Mouse (Mus musculus) embryonic facial prominence, embryonic 12.5 days (tissue): ENCODE data around the gene Cog4. TPM values are rescaled to one million over a fixed set of nuclear protein-coding genes. Genes with fewer than 3 reads are reported as not detected.
"Not testable (repeated sequence)": the region's sequence is repeated elsewhere in the genome, so short reads cannot be mapped to it uniquely, and the experiment has no call there.

Experiments
- ATAC-seq: fragments of 200-750 bp; cut with Nextera tagmentation; 2 replicates; pipeline ENCODE4 v1.8.0; 2017; ENCODE audit not compliant: insufficient number of reproducible peaks, insufficient read depth, low FRiP score, low TSS enrichment
- H3K27ac ChIP-seq: fragments of 300-500 bp; sonication (generic); 2 replicates; pipeline ENCODE4 v1.5.1; 2016; ENCODE audit warnings: mild to moderate bottlenecking
- H3K27me3 ChIP-seq: fragments of 300-500 bp; sonication (generic); 2 replicates; pipeline ENCODE4 v1.6.1; 2016; ENCODE audit warnings: mild to moderate bottlenecking, moderate library complexity
- H3K36me3 ChIP-seq: fragments of 300-500 bp; sonication (generic); 2 replicates; pipeline ENCODE4 v1.6.1; 2016; ENCODE audit warnings: mild to moderate bottlenecking
- H3K4me1 ChIP-seq: fragments of 300-500 bp; sonication (generic); 2 replicates; pipeline ENCODE4 v1.6.1; 2016
- H3K4me2 ChIP-seq: fragments of 300-500 bp; sonication (generic); replicated peaks from 2 replicates; pipeline ENCODE4 v1.6.1; 2016; ENCODE audit warnings: mild to moderate bottlenecking, moderate library complexity
- H3K4me3 ChIP-seq: fragments of 300-500 bp; sonication (generic); 2 replicates; pipeline ENCODE4 v1.5.1; 2016; ENCODE audit warnings: mild to moderate bottlenecking
- H3K9ac ChIP-seq: fragments of 300-500 bp; sonication (generic); 2 replicates; pipeline ENCODE4 v1.6.1; 2016; ENCODE audit warnings: mild to moderate bottlenecking, moderate library complexity
- H3K9me3 ChIP-seq: fragments of 300-500 bp; sonication (generic); 2 replicates; pipeline ENCODE4 v1.6.1; 2016; ENCODE audit warnings: mild to moderate bottlenecking, moderate library complexity
- WGBS: fragments of 180-500 bp; shearing (Covaris S2); methylation state at CpG from one replicate; pipeline ENCODE4 v1.1.7; 2016; 5-methylcytosine and 5-hydroxymethylcytosine counted together
- polyA plus RNA-seq: library from polyadenylated mRNA; unstranded; fragments of >200 nt; fragmentation: Nextera tagmentation; extraction: Ambion mirVana; gene quantifications from 2 replicates; pipeline ENCODE4 v1.2.1, GENCODE M21; 2016

Gene Cog4
- polyA plus RNA-seq, 1 experiment from 2014 or later, result 85.5 TPM

GRCm38 (mm10) chr8:110861347-110862025, 15.1 kb downstream of the Cog4 start:
- H3K4me2 ChIP-seq, H3K9me3 ChIP-seq, H3K4me3 ChIP-seq, ATAC-seq, H3K27ac ChIP-seq, H3K27me3 ChIP-seq, H3K9ac ChIP-seq, H3K4me1 ChIP-seq: not testable (repeated sequence)
- peaks cover 90% of the 10 kb centered on the region for H3K36me3 ChIP-seq
- 94% methylated on average over 7 of the region's 7 CpGs for WGBS

- no peaks in the 10 kb centered on the region for H3K4me1 ChIP-seq
- H3K9ac ChIP-seq, result no peak overlapping the region
- no peaks in the 10 kb centered on the region for H3K27me3 ChIP-seq
- H3K27ac ChIP-seq, result no peak overlapping the region
- H3K9me3 ChIP-seq, result no peaks in the 10 kb centered on the region
- H3K4me3 ChIP-seq, result no peak overlapping the region
- ATAC-seq, result no peak
- H3K36me3 ChIP-seq, result peaks cover 82% of the 10 kb centered on the region
- WGBS, result 96% methylated on average over 2 of the region's 2 CpGs
- H3K4me2 ChIP-seq, result no peak overlapping the region
These were observed 24.1 kb downstream of the Cog4 start for GRCm38 (mm10) chr8:110870501-110870900.

- Histone ChIP-seq H3K9me3 (no peaks in the 10 kb centered on the region), H3K4me2 (no peak overlapping the region), H3K4me1 (no peaks in the 10 kb centered on the region), H3K27ac (no peak overlapping the region), H3K9ac (no peak overlapping the region), H3K36me3 (peaks cover 88% of the 10 kb centered on the region), H3K27me3 (no peaks in the 10 kb centered on the region), H3K4me3 (no peak overlapping the region)
- ATAC-seq, result no peak
- 83% methylated on average over 4 of the region's 4 CpGs for WGBS
These were observed 31.5 kb downstream of the Cog4 start for GRCm38 (mm10) chr8:110877862-110878261.

- Histone ChIP-seq H3K27ac (no peak overlapping the region), H3K27me3 (no peaks in the 10 kb centered on the region), H3K4me3 (no peak overlapping the region), H3K9ac (no peak overlapping the region), H3K4me1 (no peaks in the 10 kb centered on the region), H3K36me3 (peaks cover 82% of the 10 kb centered on the region), H3K9me3 (no peaks in the 10 kb centered on the region), H3K4me2 (no peak overlapping the region)
- WGBS, result 94% methylated on average over 10 of the region's 10 CpGs
- no peak for ATAC-seq
These were observed 35.4 kb downstream of the Cog4 start for GRCm38 (mm10) chr8:110881741-110882310.

- H3K27me3 ChIP-seq, result no peaks in the 10 kb centered on the region
- ATAC-seq, result no peak
- H3K4me1 ChIP-seq, result no peaks in the 10 kb centered on the region
- no peak overlapping the region for H3K27ac ChIP-seq
- H3K9ac ChIP-seq, result no peak overlapping the region
- peaks cover 76% of the 10 kb centered on the region for H3K36me3 ChIP-seq
- H3K4me2 ChIP-seq, result no peak overlapping the region
- no peaks in the 10 kb centered on the region for H3K9me3 ChIP-seq
- H3K4me3 ChIP-seq, result no peak overlapping the region
- WGBS, result 93% methylated on average over 18 of the region's 18 CpGs
These were observed 37.4 kb downstream of the Cog4 start for GRCm38 (mm10) chr8:110883824-110884223.

- Histone ChIP-seq H3K9ac (no peak overlapping the region), H3K9me3 (no peaks in the 10 kb centered on the region), H3K4me2 (no peak overlapping the region), H3K27me3 (no peaks in the 10 kb centered on the region), H3K36me3 (peaks cover 62% of the 10 kb centered on the region), H3K4me3 (no peak overlapping the region), H3K27ac (no peak overlapping the region), H3K4me1 (no peaks in the 10 kb centered on the region)
- no peak for ATAC-seq
- 82% methylated on average over 3 of the region's 3 CpGs for WGBS
These were observed 40.2 kb downstream of the Cog4 start for GRCm38 (mm10) chr8:110886634-110887033.

GRCm38 (mm10) chr8:110887551-110887950, 41.2 kb downstream of the Cog4 start:
- no peak overlapping the region for H3K4me3 ChIP-seq
- no peak overlapping the region for H3K27ac ChIP-seq
- no peaks in the 10 kb centered on the region for H3K27me3 ChIP-seq
- H3K36me3 ChIP-seq, result peaks cover 53% of the 10 kb centered on the region
- H3K4me2 ChIP-seq, result no peak overlapping the region
- 92% methylated on average over 10 of the region's 10 CpGs for WGBS
- no peak overlapping the region for H3K9ac ChIP-seq
- ATAC-seq, result no peak
- H3K4me1 ChIP-seq, result no peaks in the 10 kb centered on the region
- H3K9me3 ChIP-seq, result no peaks in the 10 kb centered on the region

GRCm38 (mm10) chr8:110888441-110888840, 42.0 kb downstream of the Cog4 start:
- Histone ChIP-seq H3K4me3 (no peak overlapping the region), H3K9me3 (no peaks in the 10 kb centered on the region), H3K4me2 (no peak overlapping the region), H3K27me3 (no peaks in the 10 kb centered on the region), H3K27ac (no peak overlapping the region), H3K9ac (no peak overlapping the region), H3K36me3 (peaks cover 48% of the 10 kb centered on the region), H3K4me1 (no peaks in the 10 kb centered on the region)
- ATAC-seq, result no peak
- 90% methylated on average over 8 of the region's 8 CpGs for WGBS

- H3K4me1 ChIP-seq, result no peaks in the 10 kb centered on the region
- H3K27ac ChIP-seq, result no peak overlapping the region
- ATAC-seq, result no peak
- H3K9ac ChIP-seq, result no peak overlapping the region
- no peak overlapping the region for H3K4me3 ChIP-seq
- H3K9me3 ChIP-seq, result no peaks in the 10 kb centered on the region
- 84% methylated on average over 16 of the region's 16 CpGs for WGBS
- H3K36me3 ChIP-seq, result peaks cover 47% of the 10 kb centered on the region
- no peak overlapping the region for H3K4me2 ChIP-seq
- H3K27me3 ChIP-seq, result no peaks in the 10 kb centered on the region
These were observed 42.5 kb downstream of the Cog4 start for GRCm38 (mm10) chr8:110888860-110889259.

GRCm38 (mm10) chr8:110889904-110890470, 43.6 kb downstream of the Cog4 start:
- no peak for ATAC-seq

GRCm38 (mm10) chr8:110892040-110892439, 45.6 kb downstream of the Cog4 start:
- Histone ChIP-seq H3K9me3 (no peaks in the 10 kb centered on the region), H3K27ac (no peak overlapping the region), H3K4me1 (no peaks in the 10 kb centered on the region), H3K36me3 (peaks cover 30% of the 10 kb centered on the region), H3K27me3 (no peaks in the 10 kb centered on the region), H3K4me2 (no peak overlapping the region), H3K9ac (no peak overlapping the region), H3K4me3 (no peak overlapping the region)
- ATAC-seq, result no peak
- WGBS, result 89% methylated on average over 7 of the region's 7 CpGs

More at GRCm38 (mm10) chr8:110889904-110890470, 43.6 kb downstream of the Cog4 start:
- Histone ChIP-seq H3K4me1 (no peaks in the 10 kb centered on the region), H3K27me3 (no peaks in the 10 kb centered on the region), H3K4me3 (no peak overlapping the region), H3K36me3 (peaks cover 35% of the 10 kb centered on the region), H3K9ac (no peak overlapping the region), H3K27ac (no peak overlapping the region), H3K9me3 (no peaks in the 10 kb centered on the region), H3K4me2 (no peak overlapping the region)
- WGBS, result 76% methylated on average over 12 of the region's 12 CpGs

- ATAC-seq, result no peak
- no peak overlapping the region for H3K27ac ChIP-seq
- no peak overlapping the region for H3K9ac ChIP-seq
- no peak overlapping the region for H3K4me3 ChIP-seq
- H3K27me3 ChIP-seq, result no peaks in the 10 kb centered on the region
- no peak overlapping the region for H3K4me2 ChIP-seq
- WGBS, result 91% methylated on average over 2 of the region's 2 CpGs
- no peaks in the 10 kb centered on the region for H3K9me3 ChIP-seq
- H3K4me1 ChIP-seq, result no peaks in the 10 kb centered on the region
- peaks cover 29% of the 10 kb centered on the region for H3K36me3 ChIP-seq
These were observed 46.5 kb downstream of the Cog4 start for GRCm38 (mm10) chr8:110892913-110893312.
